Comparison of ENCODE assay signal across 15 mouse cellular contexts in the genomic region with DNA sequence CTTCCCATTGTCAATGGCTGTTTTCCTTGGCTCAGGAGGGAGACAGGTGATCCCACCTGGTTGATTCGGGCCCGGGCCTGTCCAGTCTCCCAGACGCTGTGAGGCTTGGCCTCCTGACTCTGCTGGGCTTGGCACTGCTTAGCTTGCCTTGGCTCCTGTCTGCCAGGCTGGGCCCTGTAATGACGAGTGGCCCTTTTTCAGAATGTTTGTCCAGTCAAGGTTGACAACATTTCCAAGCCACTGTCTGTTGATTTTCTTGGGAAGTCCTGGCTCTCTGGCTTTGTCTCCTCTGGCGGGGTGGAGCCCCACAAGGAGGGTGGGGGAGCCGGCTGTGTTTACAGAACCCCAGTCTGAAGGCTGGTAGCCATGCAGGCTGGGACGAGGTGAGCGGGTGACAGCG. TPM values are rescaled to one million over a fixed set of nuclear protein-coding genes. Genes with fewer than 3 reads are reported as not detected.
DNase-seq lines count a peak whose midpoint lies in the region; ATAC-seq lines count a peak whose summit lies in the region.
"Had no signal": no experiment of that assay in that cellular context is flagged by ENCODE, and none has a peak within 500 bp of the region (broad histone marks: within the 10 kb centered on the region; RNA-seq: fewer than 3 reads in every experiment).

No protein-coding gene starts in this region.

- no peak for ATAC-seq in forebrain, embryonic 14.5 days
- peak; percentile 49; the same call in 1 of the 2 replicates for ATAC-seq in lung, embryonic 16.5 days (ENCODE audit: low read depth)
- ATAC-seq: intestine, embryonic 15.5 days had no signal

- peaks cover 52% of the 10 kb centered on the region for H3K4me1 ChIP-seq in forebrain, embryonic 10.5 days
- peaks cover 9% of the 10 kb centered on the region for H3K4me1 ChIP-seq in forebrain, embryonic 14.5 days (ENCODE audit: control insufficient read depth, insufficient read depth, low read length)
- peaks cover 4% of the 10 kb centered on the region; the same call in 1 of the 2 replicates for H3K4me1 ChIP-seq in lung, embryonic 16.5 days (replicated peaks; ENCODE audit: control insufficient read depth, insufficient read depth, low read length)

- no peaks in the 10 kb centered on the region for H3K36me3 ChIP-seq in forebrain, embryonic 10.5 days (replicated peaks)
- no peaks in the 10 kb centered on the region for H3K36me3 ChIP-seq in forebrain, embryonic 14.5 days (ENCODE audit: control insufficient read depth, insufficient read depth, low read length)
- no peaks in the 10 kb centered on the region for H3K36me3 ChIP-seq in lung, embryonic 16.5 days (ENCODE audit: control insufficient read depth, insufficient read depth, low read length)
- H3K36me3 ChIP-seq: intestine, embryonic 15.5 days had no signal

- H3K9me3 ChIP-seq in forebrain, embryonic 10.5 days: no peaks in the 10 kb centered on the region
- H3K9me3 ChIP-seq in forebrain, embryonic 14.5 days (replicated peaks; ENCODE audit: control insufficient read depth, low read length): no peaks in the 10 kb centered on the region
- no peaks in the 10 kb centered on the region for H3K9me3 ChIP-seq in lung, embryonic 16.5 days (ENCODE audit: control insufficient read depth, low read length)
- H3K9me3 ChIP-seq: intestine, embryonic 15.5 days had no signal

- intact Hi-C loops in left cerebral cortex, postnatal 25 days (cut with DNase I): no loop called here

- no peak overlapping the region for H3K4me2 ChIP-seq in forebrain, embryonic 14.5 days (ENCODE audit: low read length)
- H3K4me2 ChIP-seq in lung, embryonic 16.5 days (ENCODE audit: low read depth, low read length): no peak overlapping the region
- H3K4me2 ChIP-seq: intestine, embryonic 15.5 days had no signal

- no peak for DNase-seq in forebrain, embryonic 10.5 days (ENCODE audit: extremely low spot score, low spot score)
- no peak for DNase-seq in forebrain, embryonic 14.5 days (ENCODE audit: low spot score)
- peak; percentile 62 for DNase-seq in ovary, postnatal 36 days (ENCODE audit: low spot score)
- DNase-seq in ovary, postnatal 10 days (ENCODE audit: low spot score): no peak
- no peak for DNase-seq in right cerebral cortex, postnatal 10 days (ENCODE audit: low spot score in 2 of 2)
- no peak for DNase-seq in left cerebral cortex, postnatal 25 days (ENCODE audit: low spot score in 2 of 2)
- no peak for DNase-seq in heart, adult 18-20 months
- DNase-seq: B cell, adult 2 months; heart, adult 11 months; kidney, postnatal 25 days; layer of hippocampus, postnatal 36 days had no signal

- 86% methylated on average over 9 of the region's 9 CpGs for WGBS in forebrain, embryonic 10.5 days
- WGBS in forebrain, embryonic 14.5 days: 84% methylated on average over 9 of the region's 9 CpGs
- WGBS in lung, embryonic 16.5 days: 41% methylated on average over 9 of the region's 9 CpGs

- peak overlapping the region; percentile 5; the same call in 1 of the 2 replicates for H3K27ac ChIP-seq in forebrain, embryonic 10.5 days
- H3K27ac ChIP-seq in forebrain, embryonic 14.5 days (ENCODE audit: low read depth, low read length): no peak overlapping the region
- peak overlapping the region; percentile 19; the same call in 1 of the 2 replicates for H3K27ac ChIP-seq in lung, embryonic 16.5 days (ENCODE audit: low read length)
- H3K27ac ChIP-seq: intestine, embryonic 15.5 days had no signal

- H3K27me3 ChIP-seq in forebrain, embryonic 10.5 days (ENCODE audit: poor library complexity, severe bottlenecking): no peaks in the 10 kb centered on the region
- H3K27me3 ChIP-seq in forebrain, embryonic 14.5 days (replicated peaks; ENCODE audit: control insufficient read depth, insufficient read depth, low read length): no peaks in the 10 kb centered on the region
- H3K27me3 ChIP-seq in lung, embryonic 16.5 days (ENCODE audit: control insufficient read depth, insufficient read depth, low read depth, low read length): no peaks in the 10 kb centered on the region
- H3K27me3 ChIP-seq: intestine, embryonic 15.5 days had no signal

- no peak overlapping the region for H3K4me3 ChIP-seq in forebrain, embryonic 10.5 days
- H3K4me3 ChIP-seq in forebrain, embryonic 14.5 days (ENCODE audit: low read depth, low read length): no peak overlapping the region
- no peak overlapping the region for H3K4me3 ChIP-seq in lung, embryonic 16.5 days (ENCODE audit: low read length)
- H3K4me3 ChIP-seq: erythroblast, embryonic 14.5 days; intestine, embryonic 15.5 days had no signal

- H3K9ac ChIP-seq in forebrain, embryonic 14.5 days (ENCODE audit: low read length): no peak overlapping the region
- no peak overlapping the region for H3K9ac ChIP-seq in lung, embryonic 16.5 days (ENCODE audit: low read length)
- H3K9ac ChIP-seq: intestine, embryonic 15.5 days had no signal

RNA-seq across cellular contexts. Expression of gene Eya2, which starts 49.2 kb away (rescaled TPM):
- polyA plus RNA-seq in forebrain, embryonic 10.5 days (2016; fragmentation: Nextera tagmentation; extraction: Ambion mirVana): 18.0 and 24.2 TPM in 2 replicates
- 4.2 and 4.6 TPM in 2 replicates for polyA plus RNA-seq in forebrain, embryonic 14.5 days (2014; fragmentation: Nextera tagmentation; extraction: Ambion mirVana)
- 6.0 and 6.9 TPM in 2 replicates for polyA plus RNA-seq in lung, embryonic 16.5 days (2015; fragmentation: Nextera tagmentation; extraction: Ambion mirVana)
- total RNA-seq in left cerebral cortex, postnatal 25 days (2021): 1 to 10 TPM; 3.5 to 3.6 TPM
- 1 to 10 TPM; 1.3 to 1.9 TPM for total RNA-seq in heart, adult 18-20 months (2021)
- total RNA-seq: MEL had no signal
- polyA plus RNA-seq: erythroblast, embryonic 14.5 days had no signal
